Mouse (Mus musculus) limb, embryonic 14.5 days (tissue): ENCODE data around the gene Haus6. TPM values are rescaled to one million over a fixed set of nuclear protein-coding genes. Genes with fewer than 3 reads are reported as not detected.

Source experiments
- ATAC-seq: fragments of 200-750 bp; cut with Nextera tagmentation; 2 replicates; pipeline ENCODE4 v1.8.0; 2017; ENCODE audit warnings: low read depth, moderate number of reproducible peaks, moderate TSS enrichment; ENCODE audit not compliant: low FRiP score
- DNase-seq: peaks from one replicate; pipeline ENCODE4 v3.0.0-alpha.2; 2015; ENCODE audit warnings: low spot score
- H3K27ac ChIP-seq: fragments of 300-500 bp; sonication (generic); replicated peaks from 2 replicates; pipeline ENCODE4 v1.5.1; 2014; ENCODE audit warnings: low read depth, mild to moderate bottlenecking, low read length, moderate library complexity, mixed read lengths
- H3K27me3 ChIP-seq: fragments of 300-500 bp; sonication (generic); 2 replicates; pipeline ENCODE4 v1.6.1; 2014; ENCODE audit warnings: low read length, mixed read lengths; ENCODE audit not compliant: control insufficient read depth, insufficient read depth
- H3K36me3 ChIP-seq: fragments of 300-500 bp; sonication (generic); 2 replicates; pipeline ENCODE4 v1.6.1; 2014; ENCODE audit warnings: mild to moderate bottlenecking, low read length, moderate library complexity, mixed read lengths; ENCODE audit not compliant: control insufficient read depth, insufficient read depth
- H3K4me1 ChIP-seq: fragments of 300-500 bp; sonication (generic); 2 replicates; pipeline ENCODE4 v1.6.1; 2014; ENCODE audit warnings: antibody characterized with exemption, low read length, mixed read lengths; ENCODE audit not compliant: control insufficient read depth, insufficient read depth
- H3K4me2 ChIP-seq: fragments of 300-500 bp; sonication (generic); replicated peaks from 2 replicates; pipeline ENCODE4 v1.6.1; 2014; ENCODE audit warnings: low read depth, mild to moderate bottlenecking, low read length, moderate library complexity; ENCODE audit not compliant: severe bottlenecking
- H3K4me3 ChIP-seq: fragments of 300-500 bp; sonication (generic); replicated peaks from 2 replicates; pipeline ENCODE4 v1.5.1; 2014; ENCODE audit warnings: low read length
- H3K9ac ChIP-seq: fragments of 300-500 bp; sonication (generic); 2 replicates; pipeline ENCODE4 v1.6.1; 2014; ENCODE audit warnings: mild to moderate bottlenecking, low read depth, low read length, moderate library complexity; ENCODE audit not compliant: severe bottlenecking
- H3K9me3 ChIP-seq: fragments of 300-500 bp; sonication (generic); 2 replicates; pipeline ENCODE4 v1.6.1; 2016; ENCODE audit warnings: low read length; ENCODE audit not compliant: control insufficient read depth
- POLR2A ChIP-seq: fragments of 200-500 bp; IDR thresholded peaks from 2 replicates; pipeline ENCODE4 v1.8.0; 2012; ENCODE audit warnings: inconsistent platforms, mild to moderate bottlenecking, moderate library complexity, borderline replicate concordance; ENCODE audit not compliant: insufficient read depth, insufficient read length; ENCODE audit errors: extremely low read depth
- WGBS: fragments of 180-500 bp; shearing (Covaris S2); extraction: QIAGEN DNeasy Blood & Tissue Kit; methylation state at CpG from one replicate; pipeline ENCODE4 v1.1.7; 2014; 5-methylcytosine and 5-hydroxymethylcytosine counted together
- polyA plus RNA-seq, 2 experiments: library from polyadenylated mRNA; depleted of rRNA in 1 of 2; stranded (reverse) in 1 of 2; unstranded in 1 of 2; fragments of >200 nt; fragmentation: Nextera tagmentation in 1 of 2; extraction: Ambion mirVana in 1 of 2; gene quantifications; 2 replicates each; pipeline versions ENCODE4 v1.2.1 to v1.2.3; 2012 to 2014

The Haus6 gene
- polyA plus RNA-seq, 2 experiments, result 10.2 to 14.2 TPM

- H3K4me2 ChIP-seq, result peak overlapping the region; percentile 65
- no peak for DNase-seq
- 0 out of 2 replicates have a peak overlapping the region, but pooled peaks have one; percentile 96 for H3K27ac ChIP-seq
- no peak for ATAC-seq
- peaks cover 13% of the 10 kb centered on the region for H3K36me3 ChIP-seq
- TF ChIP-seq POLR2A, result no peak
- no peaks in the 10 kb centered on the region for H3K9me3 ChIP-seq
- H3K27me3 ChIP-seq, result no peaks in the 10 kb centered on the region
- H3K9ac ChIP-seq, result peak overlapping the region; percentile 96
- 11% methylated on average over 11 of the region's 11 CpGs for WGBS
- H3K4me1 ChIP-seq, result peaks cover 14% of the 10 kb centered on the region
- peak overlapping the region; percentile 97 for H3K4me3 ChIP-seq
Measured at GRCm38 (mm10) chr4:86576630-86577225, 35.1 kb downstream of the Haus6 start.

GRCm38 (mm10) chr4:86576120-86576541, 35.7 kb downstream of the Haus6 start:
- peaks cover 14% of the 10 kb centered on the region for H3K4me1 ChIP-seq
- peak; percentile 12 for DNase-seq
- no peaks in the 10 kb centered on the region for H3K9me3 ChIP-seq
- H3K36me3 ChIP-seq, result peaks cover 13% of the 10 kb centered on the region
- peak overlapping the region; percentile 97 for H3K4me3 ChIP-seq
- H3K9ac ChIP-seq, result peak overlapping the region; percentile 96
- peak overlapping the region; percentile 65 for H3K4me2 ChIP-seq
- H3K27ac ChIP-seq, result peak overlapping the region; percentile 96
- ATAC-seq, result no peak
- no peaks in the 10 kb centered on the region for H3K27me3 ChIP-seq
- TF ChIP-seq POLR2A, result no peak
- under 1% methylated on average over 20 of the region's 20 CpGs for WGBS

- TF ChIP-seq POLR2A, result peak; percentile 61
Measured at GRCm38 (mm10) chr4:86575283-86575983, 36.4 kb downstream of the Haus6 start, which contains the start of gene Rraga. Rraga (plus strand) TSS chr4:86575668.

GRCm38 (mm10) chr4:86574939-86575282, 36.9 kb downstream of the Haus6 start:
- H3K9ac ChIP-seq, result peak overlapping the region; percentile 96
- H3K4me3 ChIP-seq, result peak overlapping the region; percentile 97
- H3K9me3 ChIP-seq, result no peaks in the 10 kb centered on the region
- no peak for ATAC-seq
- TF ChIP-seq POLR2A, result no peak
- H3K27ac ChIP-seq, result peak overlapping the region; percentile 96
- WGBS, result 18% methylated on average over 6 of the region's 6 CpGs
- peaks cover 6% of the 10 kb centered on the region; the same call in 1 of the 2 replicates for H3K36me3 ChIP-seq
- no peaks in the 10 kb centered on the region for H3K27me3 ChIP-seq
- peak; percentile 7 for DNase-seq
- H3K4me2 ChIP-seq, result peak overlapping the region; percentile 65
- H3K4me1 ChIP-seq, result peaks cover 14% of the 10 kb centered on the region

More at GRCm38 (mm10) chr4:86575283-86575983, 36.4 kb downstream of the Haus6 start, which contains the start of gene Rraga:
- Histone ChIP-seq H3K27me3 (no peaks in the 10 kb centered on the region), H3K9ac (peak within 1 kb of the TSS; percentile 96), H3K36me3 (peaks cover 9% of the 10 kb centered on the region), H3K4me2 (peak within 1 kb of the TSS; percentile 65), H3K4me1 (peaks cover 14% of the 10 kb centered on the region), H3K4me3 (peak within 1 kb of the TSS; percentile 97), H3K27ac (peak within 1 kb of the TSS; percentile 96), H3K9me3 (no peaks in the 10 kb centered on the region)
- WGBS, result 0% methylated on average over 53 of the region's 53 CpGs
- ATAC-seq, result peak; percentile 97
- peak; percentile 93 for DNase-seq

- no peak for ATAC-seq
- DNase-seq, result no peak
- Histone ChIP-seq H3K4me2 (no peak overlapping the region), H3K4me1 (no peaks in the 10 kb centered on the region), H3K27ac (no peak overlapping the region), H3K9me3 (no peaks in the 10 kb centered on the region), H3K27me3 (no peaks in the 10 kb centered on the region), H3K4me3 (no peak overlapping the region), H3K9ac (no peak overlapping the region), H3K36me3 (no peaks in the 10 kb centered on the region)
- WGBS, result 98% methylated on average over 3 of the region's 3 CpGs
- TF ChIP-seq POLR2A, result no peak
Measured at GRCm38 (mm10) chr4:86561061-86561460, 50.8 kb downstream of the Haus6 start.
